Mouse (Mus musculus) myocyte (in vitro differentiated cells): ENCODE measurements around the gene Tm4sf5. TPM values are rescaled to one million over a fixed set of nuclear protein-coding genes. Genes with fewer than 3 reads are reported as not detected.
A peak's percentile ranks its signal among the peaks of the same experiment; 100 is the strongest.
"Not testable (repeated sequence)": the region's sequence is repeated elsewhere in the genome, so short reads cannot be mapped to it uniquely, and the experiment has no call there.

ENCODE experiments used
- H3K27me3 ChIP-seq: one replicate; pipeline ENCODE4 v1.6.1; 2011; ENCODE audit not compliant: control insufficient read depth, insufficient read depth, insufficient read length
- H3K36me3 ChIP-seq: one replicate; pipeline ENCODE4 v1.6.1; 2011; ENCODE audit not compliant: control insufficient read depth, insufficient read depth
- H3K4me2 ChIP-seq: one replicate; pipeline ENCODE4 v1.6.1; 2011; ENCODE audit warnings: low read depth, control low read depth
- H3K4me3 ChIP-seq: one replicate; pipeline ENCODE4 v1.5.1; 2011; ENCODE audit warnings: mild to moderate bottlenecking, control low read depth, moderate library complexity
- H3K79me2 ChIP-seq: one replicate; pipeline ENCODE4 v1.6.1; 2011; ENCODE audit not compliant: control insufficient read depth, insufficient read depth
- H3ac ChIP-seq: one replicate; pipeline ENCODE4 v1.6.1; 2011; ENCODE audit not compliant: control insufficient read depth, insufficient read length
- CEBPB ChIP-seq: IDR thresholded peaks from 2 replicates; pipeline ENCODE4 v1.6.1; 2011; ENCODE audit warnings: mild to moderate bottlenecking, moderate library complexity; ENCODE audit not compliant: poor library complexity, insufficient read depth, severe bottlenecking
- E2F4 ChIP-seq: IDR thresholded peaks from one replicate; pipeline ENCODE4 v1.6.1; 2011; ENCODE audit warnings: mild to moderate bottlenecking, control low read depth, moderate library complexity; ENCODE audit not compliant: insufficient read depth
- MAX ChIP-seq: IDR thresholded peaks from one replicate; pipeline ENCODE4 v1.6.1; 2011; ENCODE audit warnings: low read depth, mild to moderate bottlenecking, control low read depth
- MYOD1 ChIP-seq, 3 experiments: IDR thresholded peaks; one replicate each; pipeline ENCODE4 v1.6.1; 2011; ENCODE audit warnings: control low read depth in 2 of 3, low read depth in 2 of 3, mild to moderate bottlenecking in 2 of 3, moderate library complexity in 1 of 3; ENCODE audit not compliant: insufficient read length in 2 of 3, control insufficient read depth in 1 of 3
- MYOG ChIP-seq, 3 experiments: IDR thresholded peaks; one replicate each; pipeline ENCODE4 v1.6.1; 2011; ENCODE audit warnings: control low read depth in 2 of 3, low read depth in 2 of 3, mild to moderate bottlenecking in 2 of 3; ENCODE audit not compliant: insufficient read length in 2 of 3, control insufficient read depth in 1 of 3, insufficient read depth in 1 of 3
- POLR2A ChIP-seq: IDR thresholded peaks from one replicate; pipeline ENCODE4 v1.6.1; 2011; ENCODE audit warnings: low read depth, mild to moderate bottlenecking, control low read depth, moderate library complexity; ENCODE audit not compliant: insufficient read length
- POLR2AphosphoS2 ChIP-seq: IDR thresholded peaks from one replicate; pipeline ENCODE4 v1.6.1; 2011; ENCODE audit warnings: low read depth, control low read depth; ENCODE audit not compliant: insufficient read length
- REST ChIP-seq: IDR thresholded peaks from one replicate; pipeline ENCODE4 v1.6.1; 2011; ENCODE audit warnings: mild to moderate bottlenecking, control low read depth, moderate library complexity; ENCODE audit not compliant: insufficient read depth, insufficient read length
- SRF ChIP-seq: IDR thresholded peaks from one replicate; pipeline ENCODE4 v1.6.1; 2011; ENCODE audit warnings: low read depth; ENCODE audit not compliant: control insufficient read depth, insufficient read length
- TCF12 ChIP-seq: IDR thresholded peaks from one replicate; pipeline ENCODE4 v1.6.1; 2011; ENCODE audit warnings: mild to moderate bottlenecking, control low read depth; ENCODE audit not compliant: poor library complexity, insufficient read depth, severe bottlenecking
- TCF3 ChIP-seq: IDR thresholded peaks from one replicate; pipeline ENCODE4 v1.6.1; 2011; ENCODE audit warnings: low read depth, control low read depth; ENCODE audit not compliant: insufficient read length
- USF1 ChIP-seq: IDR thresholded peaks from one replicate; pipeline ENCODE4 v1.6.1; 2011; ENCODE audit warnings: low read depth, mild to moderate bottlenecking, control low read depth, moderate library complexity
- polyA plus RNA-seq: library from polyadenylated mRNA; unstranded; fragments of >200 nt; fragmentation: generic; extraction: Trizol; gene quantifications from one replicate; pipeline ENCODE4 v1.2.1, GENCODE M21; 2012; ENCODE audit warnings: missing spikeins

Tm4sf5 gene
- polyA plus RNA-seq, 1 experiment = not detected

- peaks cover 4% of the 10 kb centered on the region for H3K27me3 ChIP-seq
- TF ChIP-seq TCF12 (no peak), E2F4 (no peak), POLR2AphosphoS2 (no peak), REST (no peak), MAX (no peak), MYOD1 (IDR thresholded peaks at IDR 0.05; ENCODE audit: control insufficient read depth in 1 of 3, insufficient read length in 2 of 3, low read depth in 2 of 3) (no peak), MYOG (IDR thresholded peaks at IDR 0.05; ENCODE audit: control insufficient read depth in 1 of 3, insufficient read depth in 1 of 3, insufficient read length in 2 of 3, low read depth in 2 of 3) (no peak), POLR2A (no peak), USF1 (no peak)
- no peaks in the 10 kb centered on the region for H3K36me3 ChIP-seq
- no peaks in the 10 kb centered on the region for H3K79me2 ChIP-seq
- H3K4me3 ChIP-seq = no peak overlapping the region
- H3K4me2 ChIP-seq = no peak overlapping the region
- no peak overlapping the region for H3ac ChIP-seq
These were observed 39.8 kb upstream of the Tm4sf5 start for GRCm38 (mm10) chr11:70465211-70465610.

GRCm38 (mm10) chr11:70465824-70466223 lies 39.2 kb upstream of the Tm4sf5 start:
- peaks cover 4% of the 10 kb centered on the region for H3K27me3 ChIP-seq
- H3ac ChIP-seq = no peak overlapping the region
- H3K4me3 ChIP-seq = no peak overlapping the region
- TF ChIP-seq CEBPB (no peak), MAX (no peak), MYOD1 (IDR thresholded peaks at IDR 0.05; ENCODE audit: control insufficient read depth in 1 of 3, insufficient read length in 2 of 3, low read depth in 2 of 3) (no peak), SRF (no peak), USF1 (no peak), TCF3 (no peak)
- H3K36me3 ChIP-seq = no peaks in the 10 kb centered on the region
- no peaks in the 10 kb centered on the region for H3K79me2 ChIP-seq
- no peak overlapping the region for H3K4me2 ChIP-seq

- Histone ChIP-seq H3K4me2 (no peak overlapping the region), H3K79me2 (no peaks in the 10 kb centered on the region), H3K4me3 (no peak overlapping the region), H3K36me3 (no peaks in the 10 kb centered on the region), H3K27me3 (peaks cover 4% of the 10 kb centered on the region), H3ac (no peak overlapping the region)
- no peak for TF ChIP-seq REST
- no peak for TF ChIP-seq SRF
- TF ChIP-seq CEBPB = peak; percentile 76
- TF ChIP-seq E2F4 = no peak
These were observed 37.0 kb upstream of the Tm4sf5 start for GRCm38 (mm10) chr11:70467902-70468619.

GRCm38 (mm10) chr11:70469764-70470163 lies 35.3 kb upstream of the Tm4sf5 start:
- no peaks in the 10 kb centered on the region for H3K27me3 ChIP-seq
- no peak overlapping the region for H3K4me3 ChIP-seq
- no peak for TF ChIP-seq TCF12
- TF ChIP-seq MYOD1 (IDR thresholded peaks at IDR 0.05; ENCODE audit: control insufficient read depth in 1 of 3, insufficient read length in 2 of 3, low read depth in 2 of 3) = no peak
- no peak for TF ChIP-seq CEBPB
- no peak for TF ChIP-seq MAX
- H3K79me2 ChIP-seq = no peaks in the 10 kb centered on the region
- no peak overlapping the region for H3K4me2 ChIP-seq
- no peak overlapping the region for H3ac ChIP-seq
- H3K36me3 ChIP-seq = no peaks in the 10 kb centered on the region

GRCm38 (mm10) chr11:70472716-70473115 lies 32.3 kb upstream of the Tm4sf5 start:
- Histone ChIP-seq H3ac (no peak overlapping the region), H3K4me2 (no peak overlapping the region), H3K79me2 (no peaks in the 10 kb centered on the region), H3K4me3 (no peak overlapping the region), H3K27me3 (no peaks in the 10 kb centered on the region), H3K36me3 (no peaks in the 10 kb centered on the region)
- TF ChIP-seq MYOG (IDR thresholded peaks at IDR 0.05; ENCODE audit: control insufficient read depth in 1 of 3, insufficient read depth in 1 of 3, insufficient read length in 2 of 3, low read depth in 2 of 3) = no peak
- TF ChIP-seq POLR2AphosphoS2 = no peak
- TF ChIP-seq MAX = no peak

GRCm38 (mm10) chr11:70473291-70473690 lies 31.8 kb upstream of the Tm4sf5 start:
- H3K4me2 ChIP-seq, H3K79me2 ChIP-seq, H3K4me3 ChIP-seq, H3K36me3 ChIP-seq, H3K27me3 ChIP-seq, H3ac ChIP-seq: not testable (repeated sequence)
